Mouse (Mus musculus): Measurements from ENCODE around the gene Gm10198. TPM values are rescaled to one million over a fixed set of nuclear protein-coding genes. Genes with fewer than 3 reads are reported as not detected.

Gm10198 gene
- not detected in 2 replicates for polyA plus RNA-seq (2012; rRNA removed; ENCODE audit: low replicate concordance)

DNA sequence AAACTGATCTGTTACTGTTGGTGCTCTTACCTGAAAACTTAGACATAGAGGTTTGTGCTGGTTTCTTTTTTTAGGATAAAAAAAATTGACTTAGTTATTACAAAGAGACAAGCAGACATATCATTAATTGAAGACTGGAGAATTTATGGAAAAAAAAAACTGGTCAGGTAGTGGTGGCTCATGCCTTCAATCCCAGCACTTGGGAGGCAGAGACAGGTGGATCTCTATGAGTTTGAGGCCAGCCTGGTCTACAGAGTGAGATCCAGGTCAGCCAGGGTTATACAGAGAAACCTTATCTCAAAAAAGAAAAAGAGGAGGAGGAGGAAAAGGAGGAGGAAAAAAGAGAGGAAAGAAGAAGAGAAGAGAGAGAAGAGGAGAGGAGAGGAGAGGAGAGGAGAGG, at the start of gene Gm10198:
TSS of gene Gm10198 (plus strand) at position 301 of the 400 bp plus-strand sequence.

Other genes with a start within 250 kb of the Gm10198 start
- gene Gpbp1, start 102.7 kb upstream of the Gm10198 start, polyA plus RNA-seq (2012; rRNA removed; ENCODE audit: low replicate concordance): 0.11 and 0.29 TPM in 2 replicates
- not detected in 2 replicates for gene Gm49496, start 42.8 kb upstream of the Gm10198 start, polyA plus RNA-seq (2012; rRNA removed; ENCODE audit: low replicate concordance)
- gene Mier3, start 88.2 kb downstream of the Gm10198 start, polyA plus RNA-seq (2012; rRNA removed; ENCODE audit: low replicate concordance): 1.3 and 1.8 TPM in 2 replicates
- gene Map3k1, start 216.2 kb downstream of the Gm10198 start, polyA plus RNA-seq (2012; rRNA removed; ENCODE audit: low replicate concordance): 3.4 and 7.3 TPM in 2 replicates